Comparison of ENCODE assay signal across 16 mouse cellular contexts in the genomic region with DNA sequence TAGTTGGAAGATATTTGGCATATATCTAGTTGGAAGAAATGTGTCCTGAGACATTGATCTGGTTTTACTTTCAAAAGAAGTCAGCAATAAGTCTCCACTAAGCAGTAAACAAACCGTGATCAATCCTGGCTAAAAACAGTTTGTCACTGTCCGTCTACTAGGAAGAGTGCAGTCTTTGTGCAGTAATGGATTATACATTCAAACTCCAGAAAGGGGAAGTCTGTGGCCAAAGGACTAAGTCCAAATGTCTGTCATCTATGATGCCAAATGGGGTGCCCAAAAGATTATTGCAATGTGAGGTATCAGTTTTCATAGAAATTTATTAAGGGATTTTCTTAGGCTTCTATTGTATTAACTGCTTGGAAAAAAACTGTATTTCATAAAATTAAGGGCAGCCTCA.
"Had no signal": no experiment of that assay in that cellular context is flagged by ENCODE, and none has a peak within 500 bp of the region (broad histone marks: within the 10 kb centered on the region; RNA-seq: fewer than 3 reads in every experiment).

No protein-coding gene starts in this region.

- DNase-seq: kidney, postnatal 14 days; liver, embryonic 13.5 days; liver, postnatal 0 days; lung, postnatal 14 days; midbrain, embryonic 14.5 days; retina, postnatal 1 day; right cerebral cortex, postnatal 4 days; spleen, adult 18-20 months; thymus, adult 2 months; thymus, postnatal 36 days had no signal

- H3K36me3 ChIP-seq: limb, embryonic 10.5 days; liver, embryonic 13.5 days; lung, embryonic 15.5 days; midbrain, embryonic 10.5 days; neural tube, embryonic 13.5 days had no signal

- H3K27me3 ChIP-seq: liver, embryonic 13.5 days; lung, embryonic 15.5 days; neural tube, embryonic 13.5 days had no signal

- H3K9ac ChIP-seq: liver, embryonic 13.5 days; liver, postnatal 0 days; lung, embryonic 15.5 days; neural tube, embryonic 13.5 days had no signal

- H3K27ac ChIP-seq: left cerebral cortex, adult 2 months; limb, embryonic 10.5 days; liver, embryonic 13.5 days; lung, embryonic 15.5 days; midbrain, embryonic 10.5 days; neural tube, embryonic 13.5 days had no signal

- H3K4me3 ChIP-seq: left cerebral cortex, adult 2 months; limb, embryonic 10.5 days; liver, embryonic 13.5 days; lung, embryonic 15.5 days; midbrain, embryonic 10.5 days; neural tube, embryonic 13.5 days had no signal

- H3K4me1 ChIP-seq: limb, embryonic 10.5 days; liver, embryonic 13.5 days; lung, embryonic 15.5 days; midbrain, embryonic 10.5 days; neural tube, embryonic 13.5 days had no signal

- ATAC-seq: intestine, embryonic 16.5 days; liver, postnatal 0 days had no signal
